Mouse (Mus musculus) liver, embryonic 11.5 days (tissue): ENCODE measurements around the gene Glra3. TPM values are rescaled to one million over a fixed set of nuclear protein-coding genes. Genes with fewer than 3 reads are reported as not detected.

Source experiments
- ATAC-seq: fragments of 200-750 bp; cut with Nextera tagmentation; replicated peaks from 2 replicates; pipeline ENCODE4 v1.8.0; 2017; ENCODE audit warnings: moderate number of reproducible peaks, mild to moderate bottlenecking, moderate TSS enrichment, moderate library complexity; ENCODE audit not compliant: low FRiP score
- DNase-seq: peaks from one replicate; pipeline ENCODE4 v3.0.0-alpha.2; 2017; ENCODE audit warnings: low spot score
- H3K27ac ChIP-seq: fragments of 300-500 bp; sonication (generic); 2 replicates; pipeline ENCODE4 v1.5.1; 2014; ENCODE audit warnings: mild to moderate bottlenecking, low read depth, low read length, control low read depth
- H3K27me3 ChIP-seq: fragments of 300-500 bp; sonication (generic); replicated peaks from 2 replicates; pipeline ENCODE4 v1.6.1; 2014; ENCODE audit warnings: low read length, mixed read lengths; ENCODE audit not compliant: control insufficient read depth, insufficient read depth
- H3K36me3 ChIP-seq: fragments of 300-500 bp; sonication (generic); 2 replicates; pipeline ENCODE4 v1.6.1; 2014; ENCODE audit warnings: mild to moderate bottlenecking, low read length, moderate library complexity, mixed read lengths; ENCODE audit not compliant: control insufficient read depth, insufficient read depth
- H3K4me1 ChIP-seq: fragments of 300-500 bp; sonication (generic); replicated peaks from 2 replicates; pipeline ENCODE4 v1.6.1; 2014; ENCODE audit warnings: low read length, mixed read lengths; ENCODE audit not compliant: control insufficient read depth, insufficient read depth
- H3K4me2 ChIP-seq: fragments of 300-500 bp; sonication (generic); 2 replicates; pipeline ENCODE4 v1.6.1; 2014; ENCODE audit warnings: mild to moderate bottlenecking, control low read depth, moderate library complexity
- H3K4me3 ChIP-seq: fragments of 300-500 bp; sonication (generic); 2 replicates; pipeline ENCODE4 v1.5.1; 2014; ENCODE audit warnings: low read depth, low read length, control low read depth
- H3K9ac ChIP-seq: fragments of 300-500 bp; sonication (generic); 2 replicates; pipeline ENCODE4 v1.6.1; 2014; ENCODE audit warnings: low read depth, low read length, control low read depth
- H3K9me3 ChIP-seq: fragments of 300-500 bp; sonication (generic); 2 replicates; pipeline ENCODE4 v1.6.1; 2016; ENCODE audit warnings: low read length, inconsistent platforms, mixed read lengths; ENCODE audit not compliant: control insufficient read depth
- WGBS: fragments of 180-500 bp; shearing (Covaris S2); extraction: QIAGEN DNeasy Blood & Tissue Kit; methylation state at CpG from one replicate; pipeline ENCODE4 v1.1.7; 2014; 5-methylcytosine and 5-hydroxymethylcytosine counted together
- polyA plus RNA-seq: library from polyadenylated mRNA; unstranded; fragments of >200 nt; fragmentation: Nextera tagmentation; extraction: Ambion mirVana; gene quantifications from 2 replicates; pipeline ENCODE4 v1.2.1, GENCODE M21; 2014

Glra3 gene
- polyA plus RNA-seq, 1 experiment from 2014 or later = not detected

DNA sequence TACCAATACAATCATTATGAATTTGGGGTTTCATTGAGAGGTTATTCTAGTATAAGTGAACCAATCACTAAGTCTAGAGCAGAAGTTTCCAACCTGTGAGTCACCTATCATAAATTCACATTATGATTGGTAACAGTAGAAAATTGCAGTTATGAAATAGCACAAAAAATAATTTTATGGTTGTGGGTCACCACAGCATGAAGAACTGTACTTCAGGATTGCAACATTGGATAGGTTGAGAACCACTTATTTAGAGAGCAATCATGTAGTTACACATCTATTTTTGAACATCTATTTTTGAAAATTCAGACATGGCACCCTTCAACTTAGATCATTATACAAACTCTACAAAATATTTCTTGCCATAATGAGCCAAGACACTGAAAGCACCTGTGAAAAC is 143.4 kb downstream of the Glra3 start:
- no peak overlapping the region for H3K4me2 ChIP-seq
- no peak for DNase-seq
- no peak overlapping the region for H3K4me3 ChIP-seq
- no peaks in the 10 kb centered on the region for H3K27me3 ChIP-seq
- no peaks in the 10 kb centered on the region for H3K36me3 ChIP-seq
- H3K9ac ChIP-seq = no peak overlapping the region
- H3K4me1 ChIP-seq = no peaks in the 10 kb centered on the region
- H3K27ac ChIP-seq = no peak overlapping the region
- no peak for ATAC-seq
- no peaks in the 10 kb centered on the region for H3K9me3 ChIP-seq

DNA sequence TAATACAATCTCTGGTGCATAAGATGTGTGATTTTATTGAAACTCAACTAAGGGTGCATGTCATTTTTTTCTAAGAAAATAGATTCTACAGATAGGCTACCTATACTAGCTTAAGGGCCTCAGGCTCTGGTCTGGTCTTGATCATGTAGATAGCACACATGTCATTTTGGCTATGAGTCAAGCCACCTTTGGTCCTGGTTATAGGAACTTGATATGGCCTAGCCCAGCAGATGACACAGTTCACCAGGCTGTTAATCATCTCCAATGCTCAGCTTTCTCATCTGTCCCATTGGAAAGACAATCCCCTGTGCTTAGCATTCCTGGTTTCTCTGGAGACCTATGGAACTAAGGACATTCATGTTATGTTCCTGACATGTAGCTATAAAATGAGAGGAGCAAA is 154.1 kb downstream of the Glra3 start:
- no peak overlapping the region for H3K4me2 ChIP-seq
- H3K27me3 ChIP-seq = no peaks in the 10 kb centered on the region
- H3K4me3 ChIP-seq = no peak overlapping the region
- no peaks in the 10 kb centered on the region for H3K36me3 ChIP-seq
- H3K4me1 ChIP-seq = no peaks in the 10 kb centered on the region
- ATAC-seq (no peak), DNase-seq (no peak)
- H3K9me3 ChIP-seq = no peaks in the 10 kb centered on the region
- no peak overlapping the region for H3K27ac ChIP-seq
- no peak overlapping the region for H3K9ac ChIP-seq

DNA sequence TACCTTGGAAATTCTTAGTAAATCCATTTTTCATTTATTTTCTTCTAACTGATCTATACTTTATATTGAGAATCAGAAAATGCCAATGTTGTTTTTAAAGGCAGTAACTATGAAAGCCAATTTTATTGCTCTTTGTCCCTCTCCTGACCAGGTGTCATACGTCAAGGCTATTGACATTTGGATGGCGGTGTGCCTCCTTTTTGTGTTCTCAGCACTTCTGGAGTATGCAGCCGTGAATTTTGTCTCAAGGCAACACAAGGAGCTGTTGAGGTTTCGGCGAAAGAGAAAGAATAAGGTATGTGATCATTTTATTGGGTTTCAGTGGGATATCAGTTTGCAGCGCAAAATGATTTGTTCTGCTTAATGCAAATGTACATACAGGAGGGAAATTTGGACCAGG is 170.0 kb downstream of the Glra3 start:
- Histone ChIP-seq H3K4me1 (no peaks in the 10 kb centered on the region), H3K27ac (no peak overlapping the region), H3K9me3 (no peaks in the 10 kb centered on the region), H3K9ac (no peak overlapping the region), H3K4me3 (no peak overlapping the region), H3K4me2 (no peak overlapping the region), H3K27me3 (no peaks in the 10 kb centered on the region), H3K36me3 (no peaks in the 10 kb centered on the region)
- 86% methylated on average over 6 of the region's 6 CpGs for WGBS
- ATAC-seq (no peak), DNase-seq (no peak)

- ATAC-seq (no peak), DNase-seq (no peak)
- WGBS = 87% methylated on average over 2 of the region's 2 CpGs
- Histone ChIP-seq H3K27me3 (no peaks in the 10 kb centered on the region), H3K4me2 (no peak overlapping the region), H3K9me3 (no peaks in the 10 kb centered on the region), H3K36me3 (no peaks in the 10 kb centered on the region), H3K27ac (no peak overlapping the region), H3K4me3 (no peak overlapping the region), H3K4me1 (no peaks in the 10 kb centered on the region), H3K9ac (no peak overlapping the region)
Observed at GRCm38 (mm10) chr8:56129357-56129756, 189.1 kb downstream of the Glra3 start.

DNA sequence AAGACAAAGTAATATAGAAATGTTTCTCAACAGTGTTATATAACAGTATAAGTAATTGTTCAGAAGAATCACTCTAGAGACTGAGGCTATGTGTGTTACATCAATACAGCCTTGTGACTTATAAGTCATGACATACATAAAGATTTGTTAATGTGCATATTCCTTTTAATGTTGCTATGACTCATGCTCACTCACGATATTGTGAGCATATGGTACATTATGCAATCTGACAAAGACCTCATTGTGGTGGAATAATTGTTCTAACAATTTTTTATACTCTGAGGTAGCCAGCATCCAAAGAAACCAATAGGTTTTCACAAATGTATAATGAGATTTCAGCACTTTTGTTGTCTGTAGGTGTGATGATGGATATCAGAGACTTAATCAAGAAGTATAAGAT is 210.4 kb downstream of the Glra3 start:
- H3K4me1 ChIP-seq = no peaks in the 10 kb centered on the region
- no peak for ATAC-seq
- no peaks in the 10 kb centered on the region for H3K9me3 ChIP-seq
- no peak overlapping the region for H3K27ac ChIP-seq
- no peak overlapping the region for H3K4me3 ChIP-seq
- H3K36me3 ChIP-seq = no peaks in the 10 kb centered on the region
- no peak overlapping the region for H3K4me2 ChIP-seq
- H3K27me3 ChIP-seq = no peaks in the 10 kb centered on the region
- DNase-seq = no peak
- WGBS = 83% methylated on average over 1 of the region's 1 CpGs
- H3K9ac ChIP-seq = no peak overlapping the region

DNA sequence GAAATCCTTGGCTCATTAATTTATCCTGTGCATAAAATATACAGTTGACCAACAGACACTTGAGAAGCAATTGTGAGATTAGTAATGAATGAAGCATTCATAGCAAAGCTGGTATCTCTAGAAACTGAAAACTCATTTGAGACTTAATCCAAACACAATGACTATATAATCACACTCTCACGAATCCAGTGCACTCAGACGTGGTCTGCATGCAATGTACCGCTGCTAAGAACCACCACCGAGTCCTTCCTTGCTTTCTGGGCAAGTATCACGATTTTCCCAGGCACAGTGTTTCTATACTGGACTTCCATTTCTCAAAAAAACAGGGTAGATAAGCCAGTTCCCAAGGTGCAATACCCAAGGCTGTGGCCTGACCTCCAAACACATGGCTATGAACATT is 211.3 kb downstream of the Glra3 start:
- no peaks in the 10 kb centered on the region for H3K4me1 ChIP-seq
- no peak overlapping the region for H3K4me3 ChIP-seq
- no peak overlapping the region for H3K9ac ChIP-seq
- no peak overlapping the region for H3K4me2 ChIP-seq
- H3K9me3 ChIP-seq = no peaks in the 10 kb centered on the region
- ATAC-seq = no peak
- no peak overlapping the region for H3K27ac ChIP-seq
- no peak for DNase-seq
- no peaks in the 10 kb centered on the region for H3K36me3 ChIP-seq
- H3K27me3 ChIP-seq = no peaks in the 10 kb centered on the region
- 76% methylated on average over 5 of the region's 5 CpGs for WGBS

- DNase-seq (no peak), ATAC-seq (no peak)
- no peaks in the 10 kb centered on the region for H3K27me3 ChIP-seq
- H3K9me3 ChIP-seq = no peaks in the 10 kb centered on the region
- H3K27ac ChIP-seq = no peak overlapping the region
- H3K4me1 ChIP-seq = no peaks in the 10 kb centered on the region
- no peaks in the 10 kb centered on the region for H3K36me3 ChIP-seq
- H3K4me2 ChIP-seq = no peak overlapping the region
- H3K9ac ChIP-seq = no peak overlapping the region
- WGBS = 27% methylated on average over 2 of the region's 2 CpGs
- H3K4me3 ChIP-seq = no peak overlapping the region
Observed at GRCm38 (mm10) chr8:56158966-56159365, 218.7 kb downstream of the Glra3 start.

Other genes with a start within 250 kb of the Glra3 start
- gene Adam29, start 33.5 kb upstream of the Glra3 start, polyA plus RNA-seq = not detected in 2 replicates